Mouse (Mus musculus) cerebral cortex, adult 2 months (tissue): ENCODE data around the gene Hist2h2ab.

Experiments
- WGBS: fragments of 180-500 bp; shearing (Covaris S2); methylation state at CpG from one replicate; pipeline ENCODE4 v1.1.7; 2018; 5-methylcytosine and 5-hydroxymethylcytosine counted together

Gene Hist2h2ab

DNA sequence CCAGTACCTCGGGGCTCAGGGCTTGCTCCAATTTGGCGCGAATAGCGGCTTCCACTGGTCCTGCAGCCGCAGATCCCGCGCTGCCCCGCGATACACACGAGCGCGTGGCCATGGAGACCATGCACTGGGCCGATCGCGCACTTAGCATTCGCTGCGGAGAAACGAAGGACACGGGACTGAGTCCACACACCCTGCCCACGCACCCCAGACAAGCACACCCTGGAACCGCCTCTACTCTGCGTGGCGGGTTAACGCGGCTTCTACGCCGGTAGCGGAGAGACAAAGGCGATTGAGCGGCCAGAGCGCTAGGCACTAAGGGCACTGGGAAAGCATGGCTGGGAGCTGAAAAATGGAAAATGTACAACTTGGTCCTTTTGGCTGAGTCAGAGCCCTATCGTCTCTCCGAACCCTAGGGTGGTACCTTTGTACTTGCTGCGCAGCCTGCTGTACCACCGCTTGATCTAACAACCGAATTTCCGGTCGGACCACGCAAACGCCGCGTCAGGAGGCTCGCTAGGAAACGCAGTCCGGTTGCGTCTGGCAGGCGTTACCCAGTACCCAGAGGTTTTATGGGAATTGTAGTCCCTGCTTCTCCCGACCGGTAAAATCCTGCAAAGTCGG lies 22.4 kb upstream of the Hist2h2ab start:
- WGBS, result under 1% methylated on average over 50 of the region's 50 CpGs

DNA sequence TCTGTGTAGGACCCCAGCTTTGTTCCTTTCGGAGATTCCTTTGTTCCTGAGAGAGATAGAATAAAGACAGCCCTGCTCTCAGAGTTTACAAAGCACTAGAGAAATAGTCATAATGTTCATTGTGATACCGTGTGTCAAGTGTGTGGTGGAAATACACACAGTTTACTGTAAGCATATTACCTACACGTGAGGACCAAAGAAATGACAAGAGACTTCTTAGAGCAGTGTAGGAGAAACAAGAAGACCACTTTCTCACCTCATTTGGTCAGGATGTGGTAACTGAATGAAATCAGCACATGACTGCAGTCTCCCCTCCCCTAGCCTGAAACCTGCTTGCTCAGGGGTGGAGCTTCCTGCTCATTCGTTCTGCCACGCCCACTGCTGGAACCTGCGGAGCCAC lies 21.5 kb upstream of the Hist2h2ab start:
- WGBS, result 4% methylated on average over 6 of the region's 6 CpGs

DNA sequence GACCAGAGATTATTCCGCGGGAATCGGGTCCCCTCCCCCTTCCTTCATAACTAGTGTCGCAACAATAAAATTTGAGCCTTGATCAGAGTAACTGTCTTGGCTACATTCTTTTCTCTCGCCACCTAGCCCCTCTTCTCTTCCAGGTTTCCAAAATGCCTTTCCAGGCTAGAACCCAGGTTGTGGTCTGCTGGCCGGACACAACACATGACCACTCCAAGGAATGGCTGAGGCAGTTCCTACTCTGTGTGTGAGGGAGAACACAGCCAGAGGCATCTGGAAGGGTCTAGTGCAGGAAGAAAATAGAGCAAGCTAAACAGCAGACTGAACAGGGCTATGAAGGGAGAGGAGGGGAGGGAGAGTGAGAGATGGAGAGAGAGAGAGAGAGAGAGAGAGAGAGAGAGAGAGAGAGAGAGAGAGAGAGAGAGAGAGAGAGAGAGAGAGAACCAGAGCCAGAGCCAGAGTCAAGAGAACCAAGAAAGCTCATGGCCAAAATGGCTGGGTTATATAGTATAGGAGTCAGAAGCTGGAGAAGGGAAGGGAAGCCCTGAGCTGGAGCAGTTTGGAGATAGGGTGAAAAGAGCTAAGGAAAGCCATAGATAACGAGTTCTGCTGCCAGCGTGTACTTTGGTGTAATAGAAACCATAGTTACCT lies 20.9 kb upstream of the Hist2h2ab start:
- 26% methylated on average over 8 of the region's 8 CpGs for WGBS

DNA sequence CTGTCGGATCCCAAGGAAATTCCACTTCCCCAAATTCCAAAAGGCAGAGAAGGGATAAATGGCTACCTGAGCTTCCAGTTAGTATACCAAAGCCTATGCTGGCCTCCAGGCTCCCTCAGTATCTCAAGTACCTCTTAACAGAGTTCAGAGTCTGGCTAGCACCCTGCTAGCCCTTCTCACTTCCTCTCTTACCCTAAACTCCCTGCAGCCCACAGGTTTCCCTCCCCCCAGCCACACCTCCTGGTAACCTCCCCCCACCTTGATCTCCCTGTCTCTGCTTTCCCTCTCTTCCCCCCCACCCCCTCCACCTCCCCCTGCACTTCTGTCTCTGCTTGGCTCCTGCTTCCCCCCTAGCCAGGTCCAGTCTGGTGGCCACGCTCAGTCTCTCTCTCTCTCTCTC lies 19.9 kb upstream of the Hist2h2ab start:
- 78% methylated on average over 2 of the region's 2 CpGs for WGBS

DNA sequence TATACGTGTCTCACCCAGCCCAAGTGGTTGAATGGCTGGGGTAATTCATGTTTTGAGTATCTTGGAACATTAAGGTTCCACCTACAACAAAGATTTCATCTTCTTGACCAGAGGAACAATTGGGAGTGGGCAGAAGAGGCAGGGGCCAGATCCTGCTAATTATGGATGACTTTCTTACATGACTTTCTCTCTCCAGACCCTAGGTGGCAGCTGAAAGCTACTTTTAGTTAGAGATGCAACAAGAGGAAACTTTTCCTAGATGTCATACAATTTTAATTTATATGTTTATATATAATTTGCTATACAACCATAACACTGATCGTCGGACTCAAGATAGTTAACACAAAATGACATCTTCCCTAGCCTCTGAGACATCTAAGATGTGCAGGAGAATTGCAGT lies 11.8 kb upstream of the Hist2h2ab start:
- 76% methylated on average over 3 of the region's 3 CpGs for WGBS

DNA sequence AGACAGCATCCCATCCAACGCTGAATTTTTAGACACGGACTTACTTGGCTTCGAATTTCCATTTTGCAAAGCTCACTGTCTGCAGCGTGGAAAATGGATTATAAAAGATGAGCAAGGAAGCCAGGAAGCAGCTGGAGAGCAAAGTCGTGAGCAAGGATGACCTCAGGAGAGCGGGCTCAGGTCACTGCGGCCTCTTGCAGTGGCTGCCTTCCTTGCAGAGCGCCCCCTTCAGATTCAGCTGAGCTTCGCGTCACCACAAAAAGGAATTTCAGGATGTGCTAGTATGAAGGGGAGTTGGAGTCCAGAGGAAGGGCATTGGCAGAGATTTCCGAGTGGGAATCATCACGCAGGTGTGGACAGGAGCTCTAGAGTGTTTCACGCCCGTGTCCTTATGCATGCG lies 10.4 kb upstream of the Hist2h2ab start:
- WGBS, result 25% methylated on average over 15 of the region's 15 CpGs

DNA sequence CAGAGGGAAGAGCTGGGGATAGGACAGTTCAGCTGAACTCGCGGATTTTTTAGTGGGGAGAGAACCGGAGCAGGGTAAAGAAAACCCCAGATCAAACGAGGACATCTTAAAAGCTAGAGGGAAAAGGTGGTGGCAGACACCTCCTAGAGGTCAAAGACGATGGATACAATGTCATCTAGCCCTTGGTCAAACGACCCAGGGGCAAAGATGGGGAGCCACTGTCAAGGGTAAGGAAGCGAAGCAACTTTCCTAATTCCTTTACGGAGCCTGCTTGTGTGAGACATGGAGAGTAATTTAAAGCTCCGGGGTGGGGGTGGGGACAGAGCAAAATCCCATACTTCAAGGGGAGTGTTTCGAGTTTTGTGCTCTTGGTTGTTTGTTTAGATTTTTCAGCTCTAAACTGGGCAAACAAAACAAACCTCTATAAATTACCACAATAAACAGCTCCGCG lies 449 bp upstream of the Hist2h2ab start:
- WGBS, result under 1% methylated on average over 12 of the region's 12 CpGs

DNA sequence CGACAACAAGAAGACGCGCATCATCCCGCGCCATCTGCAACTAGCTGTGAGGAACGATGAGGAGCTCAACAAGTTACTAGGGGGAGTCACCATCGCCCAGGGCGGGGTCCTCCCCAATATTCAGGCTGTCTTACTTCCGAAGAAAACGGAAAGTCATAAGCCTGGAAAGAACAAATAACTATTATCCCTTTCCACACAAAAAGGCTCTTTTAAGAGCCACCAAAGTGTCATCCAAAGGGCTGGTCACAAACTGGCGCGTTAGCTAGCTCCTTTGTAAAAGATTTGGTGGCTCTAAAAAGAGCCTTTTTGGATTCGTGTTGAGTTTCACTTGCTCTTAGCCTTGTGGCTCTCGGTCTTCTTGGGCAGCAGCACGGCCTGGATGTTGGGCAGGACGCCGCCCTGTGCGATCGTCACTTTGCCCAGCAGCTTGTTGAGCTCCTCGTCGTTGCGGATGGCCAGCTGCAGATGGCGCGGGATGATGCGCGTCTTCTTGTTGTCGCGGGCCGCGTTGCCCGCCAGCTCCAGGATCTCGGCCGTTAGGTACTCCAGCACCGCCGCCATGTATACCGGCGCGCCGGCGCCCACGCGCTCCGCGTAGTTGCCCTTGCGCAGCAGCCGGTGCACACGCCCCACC lies 583 bp downstream of the Hist2h2ab start:
- under 1% methylated on average over 34 of the region's 47 CpGs for WGBS

DNA sequence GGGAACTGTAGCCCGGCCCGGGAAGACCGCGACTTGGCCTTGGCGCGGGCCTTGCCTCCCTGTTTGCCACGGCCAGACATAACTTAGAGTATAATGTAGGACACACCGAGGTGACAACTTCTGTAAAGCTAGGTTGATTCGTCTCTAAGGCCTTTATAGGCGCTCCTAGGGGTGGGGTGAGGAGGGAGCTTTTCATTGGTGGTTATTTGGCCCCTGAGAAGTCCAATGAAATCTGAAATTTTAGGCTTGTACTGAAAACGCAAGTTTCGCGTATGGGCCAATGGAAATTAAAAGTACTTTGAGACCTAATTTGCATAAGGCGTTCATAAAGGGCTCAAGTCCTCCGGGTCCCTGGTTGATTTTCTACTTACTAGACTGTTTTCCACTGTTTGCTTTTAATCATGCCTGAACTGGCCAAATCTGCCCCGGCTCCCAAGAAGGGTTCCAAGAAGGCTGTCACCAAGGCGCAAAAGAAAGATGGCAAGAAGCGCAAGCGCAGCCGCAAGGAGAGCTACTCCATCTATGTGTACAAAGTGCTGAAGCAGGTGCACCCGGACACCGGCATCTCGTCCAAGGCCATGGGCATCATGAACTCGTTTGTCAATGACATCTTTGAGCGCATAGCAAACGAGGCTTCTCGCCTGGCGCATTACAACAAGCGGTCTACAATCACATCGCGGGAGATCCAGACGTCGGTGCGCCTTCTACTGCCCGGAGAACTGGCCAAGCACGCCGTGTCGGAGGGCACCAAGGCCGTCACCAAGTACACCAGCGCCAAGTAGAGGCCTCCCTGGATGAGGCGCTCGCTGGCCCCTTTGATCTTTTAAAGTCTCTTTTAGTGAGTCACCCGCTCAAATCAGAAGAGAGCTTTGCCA lies 1.3 kb downstream of the Hist2h2ab start, which contains the start of the genes Hist2h2ac and Hist2h2be:
TSS of gene Hist2h2ac (minus strand) at position 116 of the 875 bp plus-strand sequence.
TSS of gene Hist2h2be (plus strand) at position 355 of the 875 bp plus-strand sequence.
- under 1% methylated on average over 43 of the region's 43 CpGs for WGBS

DNA sequence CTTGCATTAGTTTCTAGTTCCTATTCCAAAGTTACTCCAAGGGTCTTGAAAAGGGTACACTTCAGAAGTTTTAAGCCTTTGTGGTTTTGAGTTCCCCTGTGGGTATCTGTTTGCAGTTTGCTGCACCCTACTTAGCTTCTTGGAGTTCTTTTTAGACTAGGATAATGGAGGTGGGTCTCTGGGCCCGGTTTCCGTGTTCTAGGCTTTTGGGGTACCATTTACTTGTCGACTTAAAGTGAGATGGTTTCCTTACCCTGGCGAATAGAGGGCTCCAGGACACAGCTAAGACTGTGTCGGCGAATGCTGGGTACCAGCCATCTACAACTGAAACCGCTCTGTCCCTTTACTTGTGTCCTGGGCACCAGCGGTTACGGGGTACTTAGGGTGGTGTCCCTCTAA lies 2.0 kb downstream of the Hist2h2ab start:
- WGBS, result 16% methylated on average over 9 of the region's 9 CpGs

DNA sequence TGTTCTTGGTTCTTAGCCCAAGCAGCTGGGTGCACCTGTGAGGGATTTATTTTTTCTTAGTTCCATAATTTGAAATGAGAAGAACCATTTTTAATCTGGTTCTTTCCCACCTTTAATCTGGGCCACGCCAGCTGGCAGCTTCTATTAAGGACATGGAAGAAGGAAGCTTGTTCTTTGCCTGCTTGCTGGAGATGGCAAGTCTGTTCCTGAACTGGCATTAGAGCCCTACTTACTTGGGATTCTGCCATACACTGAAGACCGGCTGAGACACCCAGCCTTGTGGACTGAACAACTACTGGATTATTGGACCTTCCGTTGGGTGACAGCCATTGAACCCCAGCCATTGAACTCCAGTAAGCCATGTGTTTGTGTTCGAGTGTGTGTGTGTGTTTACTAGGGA lies 3.1 kb downstream of the Hist2h2ab start:
- 64% methylated on average over 4 of the region's 4 CpGs for WGBS

DNA sequence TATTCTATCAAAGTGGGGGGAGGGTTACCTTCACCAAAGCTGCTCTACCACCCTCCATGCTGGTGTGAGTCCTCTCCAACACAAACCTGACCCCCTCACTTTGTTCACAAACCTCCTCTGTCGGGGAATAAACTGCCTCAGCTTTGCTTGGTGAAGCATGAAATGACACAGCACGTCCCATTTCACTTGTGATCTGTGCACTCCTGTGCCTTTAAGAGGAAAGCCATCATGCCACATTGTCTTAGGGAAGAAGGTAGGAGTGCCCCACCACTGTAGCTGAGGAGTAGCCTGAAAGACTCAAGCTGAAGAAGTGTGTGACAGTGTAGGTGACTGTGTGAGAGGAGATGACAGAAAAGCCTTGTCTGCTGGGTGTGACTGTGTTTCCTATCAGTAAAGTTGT lies 5.8 kb downstream of the Hist2h2ab start:
- WGBS, result 65% methylated on average over 2 of the region's 2 CpGs

DNA sequence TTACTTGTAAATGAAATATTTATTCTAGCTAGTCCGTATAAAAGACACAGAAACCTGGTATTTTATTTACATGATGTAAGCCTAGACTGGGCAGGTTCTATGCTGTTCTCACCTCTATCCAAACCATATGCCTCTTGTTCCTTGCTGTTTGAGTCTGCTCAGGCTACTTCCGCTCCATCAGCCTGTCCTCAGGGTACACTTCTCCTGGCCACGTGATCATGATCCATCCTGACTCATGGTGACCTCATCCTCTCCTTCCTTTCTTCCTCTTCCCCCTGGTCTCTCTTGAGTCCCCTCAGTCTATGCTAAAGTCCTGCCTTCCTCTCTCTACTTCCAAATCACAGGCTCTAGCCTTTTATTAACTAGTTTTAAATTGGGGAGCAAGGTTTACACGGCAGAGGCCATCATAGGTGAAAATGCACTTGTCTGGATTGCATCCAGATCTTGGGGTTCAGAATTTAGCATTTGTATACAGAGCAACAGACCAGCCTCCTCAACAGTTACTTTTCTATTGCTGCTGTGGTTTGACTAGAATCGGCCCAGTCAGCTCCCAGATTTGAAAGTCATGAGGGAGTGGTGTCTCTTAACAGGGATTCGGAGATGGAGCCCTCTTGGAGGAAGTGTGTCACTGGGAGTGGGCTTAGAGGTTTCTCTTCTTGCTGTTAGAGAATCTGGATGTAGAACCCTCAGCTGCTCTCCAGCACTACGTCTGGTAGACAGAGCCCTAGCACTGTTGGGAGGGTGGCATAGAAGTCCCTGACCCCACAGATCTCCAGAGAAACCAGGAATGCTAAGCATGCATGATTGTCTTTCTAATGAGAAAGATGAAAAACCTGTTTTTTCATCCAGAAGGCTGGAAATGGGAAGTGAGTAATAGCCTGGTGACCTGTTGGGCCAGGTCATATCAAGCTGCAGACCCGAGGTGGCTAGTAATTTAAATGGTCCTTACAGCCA lies 7.3 kb downstream of the Hist2h2ab start:
- 72% methylated on average over 8 of the region's 8 CpGs for WGBS

DNA sequence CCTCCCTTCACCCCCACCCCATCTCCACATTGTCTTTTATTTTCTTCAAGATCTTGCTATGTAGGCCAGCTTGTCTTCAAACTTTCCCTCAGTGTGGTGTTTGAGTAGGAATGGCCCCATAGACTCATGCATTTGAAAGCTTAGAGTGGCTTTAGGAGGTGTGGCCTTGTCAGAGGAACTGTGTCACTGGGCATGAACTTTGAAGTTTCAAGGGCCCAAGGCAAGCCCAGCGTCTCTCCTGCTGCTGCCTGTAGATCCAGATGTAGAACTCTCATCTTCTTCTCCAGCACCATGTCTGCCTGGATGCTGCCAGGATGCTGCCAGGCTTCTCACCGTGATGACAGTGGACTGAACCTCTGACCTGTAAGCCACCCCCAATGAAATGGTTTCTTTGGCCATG lies 9.2 kb downstream of the Hist2h2ab start:
- 82% methylated on average over 2 of the region's 2 CpGs for WGBS

DNA sequence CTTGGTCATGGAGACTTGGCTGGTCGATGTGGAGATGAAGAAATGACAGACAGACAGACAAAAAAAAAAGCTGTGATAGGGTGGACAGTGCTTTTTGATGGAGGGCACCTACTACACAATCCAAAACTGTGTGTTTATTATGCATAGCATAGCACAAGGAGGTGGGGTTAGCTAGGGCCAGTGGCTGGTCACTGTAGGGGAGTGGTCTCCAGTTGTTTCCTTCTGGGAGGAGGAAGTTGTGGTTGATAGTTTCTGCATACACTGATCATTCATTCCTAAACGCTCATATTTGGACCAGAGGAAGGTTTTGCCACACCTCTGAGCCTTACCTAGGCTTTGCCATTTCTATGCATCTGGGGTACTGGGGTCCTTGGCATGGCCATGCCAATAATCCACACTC lies 10.7 kb downstream of the Hist2h2ab start:
- 79% methylated on average over 2 of the region's 2 CpGs for WGBS

DNA sequence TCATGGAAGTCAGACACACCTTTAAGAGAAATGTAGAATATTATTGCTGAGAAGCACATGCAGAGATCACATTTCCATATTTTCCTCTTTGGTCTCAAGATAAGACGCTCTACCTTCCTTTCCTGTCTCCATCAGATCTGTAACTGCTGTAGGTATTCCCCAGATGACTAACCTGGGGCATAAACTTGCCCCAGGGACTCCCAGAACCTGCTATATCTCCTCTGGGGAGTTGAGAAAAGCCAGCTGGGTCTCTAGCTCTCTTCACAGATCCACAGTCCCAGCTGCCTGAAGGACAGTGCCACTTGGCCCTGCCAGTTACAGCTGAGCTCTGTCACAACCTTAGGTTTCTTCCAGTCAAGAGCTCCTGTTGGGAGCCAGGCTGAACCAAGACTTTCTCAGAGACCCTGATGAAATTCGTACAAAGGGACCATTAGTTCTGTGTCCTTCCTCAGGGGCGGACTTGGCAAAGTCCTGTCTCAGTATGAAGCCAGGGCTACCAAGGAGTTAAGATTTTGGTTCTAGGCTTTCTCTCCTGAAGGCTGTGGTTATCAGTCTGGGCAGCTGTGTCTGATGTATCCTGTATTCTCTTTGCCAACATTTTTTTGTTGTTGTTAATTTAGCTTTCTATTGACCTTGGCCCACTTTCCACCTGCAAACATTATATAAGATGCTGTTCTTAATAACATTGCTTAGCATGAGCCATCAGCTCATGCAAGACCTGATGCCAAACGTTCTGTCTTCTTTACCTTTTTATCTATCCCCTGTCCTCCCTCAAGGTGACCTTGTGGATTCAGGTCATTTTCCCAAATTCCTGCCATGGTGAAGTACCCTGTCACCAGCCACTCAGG lies 11.5 kb downstream of the Hist2h2ab start:
- 77% methylated on average over 4 of the region's 4 CpGs for WGBS

DNA sequence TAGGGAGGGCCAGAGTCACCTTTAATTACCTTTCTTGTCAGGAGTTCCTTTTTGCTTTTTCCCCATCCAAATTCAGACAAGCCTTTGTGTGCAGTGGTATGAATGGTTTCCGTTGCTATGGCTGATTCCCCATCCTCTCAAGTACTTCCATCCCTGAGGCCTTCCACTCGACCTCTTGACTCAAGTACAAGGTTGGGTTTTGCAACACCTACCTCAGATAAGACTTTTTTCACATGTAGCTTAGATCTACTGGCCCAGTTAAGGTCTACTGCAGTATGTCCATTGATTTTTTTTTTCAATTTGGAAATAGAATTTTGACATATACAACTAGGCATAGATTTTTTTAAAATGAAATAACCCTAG lies 12.1 kb downstream of the Hist2h2ab start:
- WGBS, result 68% methylated on average over 2 of the region's 2 CpGs

DNA sequence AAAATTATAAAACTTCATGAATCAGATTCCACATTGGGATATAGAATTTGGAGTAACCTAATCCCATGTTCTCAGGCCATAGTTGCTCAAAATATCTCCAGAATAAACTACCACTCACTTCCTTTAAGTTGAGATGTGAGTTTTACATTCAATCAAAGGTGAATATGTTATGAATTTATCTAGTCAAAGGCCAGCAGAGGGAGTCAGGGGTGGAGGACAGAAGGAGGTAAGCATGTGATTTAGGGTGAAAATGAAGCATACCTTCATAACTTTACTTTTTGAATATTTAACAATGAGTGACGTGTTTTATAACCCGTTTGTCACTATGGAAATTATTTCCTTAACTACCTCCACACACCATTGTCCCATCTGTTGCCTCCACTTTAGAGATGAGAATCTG lies 15.2 kb downstream of the Hist2h2ab start:
- WGBS, result 71% methylated on average over 2 of the region's 2 CpGs

DNA sequence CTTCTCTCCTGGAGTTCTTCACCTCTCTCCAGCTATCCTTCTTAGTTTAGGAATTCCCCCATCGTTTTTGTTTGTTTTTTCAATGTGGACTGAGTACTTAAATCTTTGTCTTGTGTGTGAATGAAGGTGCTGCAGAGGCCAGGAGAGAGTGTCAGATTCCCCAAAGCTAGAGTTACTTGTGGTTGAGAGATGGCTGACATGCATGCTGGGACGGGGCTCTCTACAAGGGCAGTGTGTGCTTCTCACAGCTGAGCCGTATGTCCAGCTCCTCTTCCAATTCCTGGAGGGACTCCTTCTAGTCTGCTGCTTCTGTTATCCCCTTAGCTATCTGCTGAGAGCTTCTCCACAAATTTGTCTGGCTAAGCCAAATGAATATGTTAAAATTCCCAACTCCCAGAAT lies 16.2 kb downstream of the Hist2h2ab start:
- 57% methylated on average over 3 of the region's 3 CpGs for WGBS

DNA sequence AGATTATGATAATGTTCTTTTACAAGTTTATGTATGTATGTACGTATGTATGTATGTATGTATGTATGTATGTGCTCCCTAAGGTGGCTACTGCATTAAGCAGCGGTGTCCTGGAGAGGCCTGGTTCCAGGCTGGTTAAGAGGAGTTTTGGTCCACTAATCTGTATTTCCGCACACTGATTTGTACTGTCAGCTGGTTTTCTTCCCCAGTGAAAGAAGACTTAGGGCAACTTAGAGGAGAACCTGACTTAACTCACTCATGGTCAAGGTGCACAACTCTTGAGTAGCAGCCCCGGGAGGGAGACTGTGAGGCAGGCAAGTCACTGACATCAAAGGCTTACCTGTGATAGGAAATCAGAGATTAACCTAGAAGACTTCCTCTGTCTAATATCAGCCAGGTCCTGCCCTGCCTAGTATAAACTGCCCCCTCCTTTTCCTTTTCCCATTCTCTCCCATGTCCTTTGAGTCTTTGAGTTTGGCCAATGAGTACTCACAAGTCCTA lies 17.2 kb downstream of the Hist2h2ab start:
- 89% methylated on average over 4 of the region's 4 CpGs for WGBS
